Mouse (Mus musculus) adrenal gland, adult 8-10 months (tissue): ENCODE results near the gene Lexm. TPM values are rescaled to one million over a fixed set of nuclear protein-coding genes. Genes with fewer than 3 reads are reported as not detected.
A peak's percentile ranks its signal among the peaks of the same experiment; 100 is the strongest.

ENCODE experiments used
- DNase-seq: peaks from one replicate; pipeline ENCODE4 v3.0.0; 2022
- total RNA-seq, 4 experiments: library from RNA; stranded (reverse); gene quantifications; 2 replicates each; pipeline ENCODE4 v1.2.4; 2022

The Lexm gene
- total RNA-seq, 4 experiments from 2014 or later, result not detected

DNA sequence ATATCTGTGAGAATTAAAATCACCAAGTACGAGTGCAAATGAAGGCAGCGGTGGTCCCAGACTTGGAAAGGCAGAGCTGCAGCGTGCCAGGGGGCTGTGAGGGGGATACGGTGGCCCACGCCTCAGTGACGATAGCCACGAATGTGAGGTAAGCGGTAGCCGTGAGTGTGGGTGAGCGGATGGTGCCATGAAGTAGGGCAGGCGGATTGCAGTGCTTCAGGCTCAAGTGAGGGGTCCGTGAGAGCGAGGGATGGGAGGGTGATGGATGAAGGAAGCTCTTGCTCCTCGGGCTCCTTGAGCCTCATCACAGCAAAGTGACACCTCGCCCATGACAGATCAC is 35.2 kb downstream of the Lexm start:
- DNase-seq, result no peak

DNA sequence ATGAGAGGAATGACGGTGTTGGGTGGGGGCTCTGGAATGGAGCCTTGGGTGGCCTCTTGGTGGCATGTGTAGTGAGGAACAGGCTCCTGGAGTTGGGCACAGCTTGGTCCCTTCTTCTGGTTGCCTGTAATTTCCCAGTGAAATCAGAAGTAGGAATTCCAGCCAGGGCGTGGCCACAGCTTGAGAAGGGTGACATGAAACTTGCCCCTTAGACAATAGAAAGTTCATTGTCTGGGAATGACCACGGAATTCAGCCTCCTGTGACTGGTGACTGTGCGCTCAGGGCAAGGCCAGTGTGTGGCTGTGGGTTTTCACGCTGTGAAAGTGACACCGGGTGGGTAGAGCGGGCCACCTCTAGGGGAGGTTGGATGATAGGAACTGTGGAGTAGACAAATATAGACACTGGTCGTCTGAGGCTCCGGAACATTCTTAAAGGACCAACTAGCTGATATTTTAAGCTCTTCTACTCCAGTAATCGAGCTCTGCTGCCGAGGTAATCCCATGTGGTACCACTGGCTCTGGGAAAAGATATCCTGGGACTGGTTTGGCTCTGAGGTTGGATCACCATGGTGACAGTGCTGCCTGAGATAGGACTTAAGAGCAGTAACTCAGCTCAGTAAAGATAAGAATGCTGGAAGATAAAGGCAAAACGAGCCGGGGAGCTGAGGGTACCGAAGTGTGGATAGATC is 35.7 kb downstream of the Lexm start:
- DNase-seq, result no peak

DNA sequence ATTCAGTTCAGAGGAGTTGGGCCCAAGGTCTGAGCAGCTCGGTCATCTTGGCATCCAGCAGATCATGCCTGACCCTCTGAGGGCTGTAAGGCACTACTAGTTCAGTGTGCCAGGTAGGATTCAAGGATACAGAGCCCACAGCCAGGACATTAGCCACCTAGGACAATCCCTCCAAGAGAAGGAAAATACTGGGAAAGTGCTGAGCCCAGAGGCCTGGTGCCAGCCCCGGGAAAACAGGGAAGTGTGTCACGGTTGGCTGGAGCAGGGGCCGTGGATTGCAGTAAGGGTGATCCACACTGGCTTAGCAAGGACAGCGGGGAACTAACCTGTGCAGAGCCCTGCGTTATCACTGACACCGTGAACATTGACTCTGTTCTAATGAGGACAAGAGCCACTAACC is 39.5 kb downstream of the Lexm start:
- no peak for DNase-seq

DNA sequence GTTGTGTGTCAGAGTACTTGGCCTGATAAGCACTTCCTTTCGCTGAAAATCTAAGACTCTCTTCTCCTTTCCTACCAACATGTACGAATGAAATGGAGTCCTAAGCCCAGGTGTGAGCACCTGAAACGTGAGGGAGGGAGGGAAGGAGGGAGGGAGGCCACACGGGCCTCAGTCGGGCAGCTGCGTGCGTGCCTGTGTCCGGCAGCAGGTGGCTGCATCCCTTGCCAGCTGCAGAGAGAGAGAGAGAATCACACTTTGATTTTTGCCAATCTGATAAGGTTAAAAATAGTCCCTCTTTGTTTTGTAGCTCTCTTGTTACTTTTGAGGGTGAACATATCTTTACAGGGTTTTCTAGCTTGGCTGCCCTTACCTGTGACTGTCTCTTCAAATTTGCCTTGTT is 42.0 kb downstream of the Lexm start:
- no peak for DNase-seq

DNA sequence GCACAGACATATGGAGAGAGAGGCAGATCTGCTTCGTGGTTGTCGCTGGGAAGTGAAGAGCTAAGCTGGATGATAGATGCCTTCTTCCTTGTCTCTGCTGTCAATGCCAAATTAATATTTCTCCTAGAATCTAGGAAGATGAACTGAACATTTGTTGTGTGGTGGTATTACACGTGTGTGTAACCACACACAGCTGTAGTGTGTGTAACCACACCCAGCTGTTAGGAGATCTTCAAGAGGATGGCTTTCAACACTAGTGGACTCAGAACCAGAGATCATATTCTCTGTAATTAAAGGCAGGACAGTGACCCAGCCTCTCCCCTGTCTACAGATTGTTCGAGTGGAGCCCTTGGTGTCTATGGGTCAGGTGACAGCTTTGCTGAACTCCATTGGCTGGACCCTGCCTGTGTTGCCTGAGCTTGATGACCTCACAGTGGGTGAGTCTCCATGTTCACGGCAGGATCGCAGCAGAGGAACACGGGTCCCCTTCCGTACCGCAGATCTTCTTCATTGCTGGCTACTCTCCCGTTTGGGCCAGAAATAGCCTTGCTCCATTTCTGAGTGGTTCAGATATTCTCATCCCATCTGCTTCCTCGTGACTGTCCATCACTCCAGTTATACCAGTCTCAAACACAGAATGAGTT is 45.8 kb downstream of the Lexm start:
- no peak for DNase-seq

DNA sequence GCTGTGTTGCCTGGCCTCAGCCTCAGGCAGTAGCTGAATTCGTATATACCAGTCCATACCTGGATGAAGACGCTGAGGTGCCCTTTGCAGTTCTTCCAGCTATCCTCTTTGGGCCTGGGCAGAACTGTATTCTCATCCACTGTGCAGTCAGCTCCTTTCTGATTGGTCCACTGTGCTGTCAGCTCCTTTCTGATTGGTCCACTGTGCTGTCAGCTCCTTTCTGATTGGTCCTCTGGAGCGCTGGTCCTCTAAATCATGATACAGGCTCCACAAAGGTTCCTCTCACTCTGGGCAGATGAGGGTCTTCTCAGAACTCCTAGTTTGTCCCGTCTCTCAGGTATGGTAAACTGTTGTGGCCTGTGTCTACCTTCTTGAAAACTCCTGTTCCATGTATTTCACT is 47.4 kb downstream of the Lexm start:
- no peak for DNase-seq

DNA sequence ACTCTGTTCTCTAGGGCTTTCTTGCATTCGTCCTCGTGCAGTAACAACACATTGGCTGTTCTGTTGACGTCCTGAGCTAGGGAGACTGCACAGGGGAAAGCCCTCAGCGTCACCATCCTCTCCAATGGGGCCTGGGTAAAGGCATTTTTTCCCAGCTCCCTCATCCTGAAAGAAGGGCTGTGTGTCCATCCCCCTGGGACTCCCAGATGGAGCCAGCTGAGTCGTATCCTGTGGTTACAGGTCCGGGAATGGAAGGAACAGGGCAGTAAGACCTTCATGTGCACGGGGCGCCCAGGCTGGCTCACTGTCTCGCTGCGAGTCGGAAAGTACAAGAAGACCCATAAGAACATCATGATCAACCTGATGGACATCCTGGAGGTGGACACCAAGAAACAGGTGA is 52.9 kb downstream of the Lexm start:
- no peak for DNase-seq

DNA sequence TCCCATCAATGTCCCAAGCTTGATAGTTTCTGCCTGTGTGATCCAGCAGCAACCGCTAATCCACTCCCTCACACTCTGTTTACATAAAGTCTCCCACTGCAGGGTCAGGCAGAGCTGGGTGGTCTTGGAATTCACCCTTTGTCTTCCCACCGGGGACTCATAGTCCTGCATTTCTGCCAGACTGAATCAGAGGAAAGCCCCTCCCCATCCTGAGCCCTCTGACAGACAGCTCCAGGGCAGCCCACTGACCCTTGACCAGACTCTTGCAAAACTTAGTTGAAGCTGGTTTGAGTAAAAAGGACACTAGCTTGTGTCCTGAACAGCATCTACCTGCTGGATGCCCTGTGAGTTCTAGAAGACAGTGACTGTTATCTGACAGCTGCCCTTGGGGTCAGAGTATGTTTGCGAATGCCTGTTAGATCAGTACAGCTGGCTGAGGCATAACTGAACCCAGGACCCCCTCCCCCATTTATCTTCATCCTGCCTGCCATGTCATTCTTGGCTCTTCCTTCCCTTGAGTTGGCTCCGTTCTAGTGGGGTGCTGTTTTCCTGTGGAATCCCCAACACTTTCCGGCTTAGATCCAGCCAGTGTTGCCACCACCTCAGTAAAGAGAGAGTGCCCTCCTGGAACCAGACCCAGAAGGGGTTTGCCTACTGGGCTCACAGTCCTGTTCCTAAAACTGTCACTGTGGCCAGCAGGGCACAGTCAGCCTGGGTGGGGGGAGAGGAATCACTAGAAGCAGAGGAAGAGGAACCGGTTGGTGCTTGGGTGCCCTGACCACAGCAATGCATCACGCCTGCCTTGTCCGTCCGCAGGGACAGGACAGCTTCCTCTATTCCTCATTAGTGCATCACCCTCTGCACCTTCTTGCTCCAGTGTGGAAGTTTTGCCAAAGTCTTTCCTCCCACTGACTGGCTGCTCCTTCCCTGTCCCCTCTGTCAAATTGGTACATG is 53.9 kb downstream of the Lexm start:
- no peak for DNase-seq

DNA sequence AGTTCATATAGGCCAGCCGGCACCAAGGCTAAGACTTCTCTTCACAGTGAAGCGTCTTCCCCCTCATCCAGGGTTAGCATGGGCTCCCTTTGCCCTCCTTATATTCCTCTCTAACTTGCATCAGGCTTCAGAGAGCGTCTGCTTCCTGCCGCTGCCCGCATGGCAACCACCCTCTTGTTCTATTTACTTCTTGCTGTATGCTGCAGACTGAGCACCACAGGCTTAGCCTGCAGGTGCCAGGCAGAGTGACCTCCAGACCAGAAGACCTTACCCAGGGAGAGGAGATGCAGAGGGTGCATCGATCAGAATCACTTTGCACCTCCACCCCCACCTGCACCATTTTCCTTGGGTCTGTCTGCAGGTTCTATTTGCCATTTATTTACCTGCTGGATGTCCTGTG is 55.0 kb downstream of the Lexm start:
- no peak for DNase-seq

DNA sequence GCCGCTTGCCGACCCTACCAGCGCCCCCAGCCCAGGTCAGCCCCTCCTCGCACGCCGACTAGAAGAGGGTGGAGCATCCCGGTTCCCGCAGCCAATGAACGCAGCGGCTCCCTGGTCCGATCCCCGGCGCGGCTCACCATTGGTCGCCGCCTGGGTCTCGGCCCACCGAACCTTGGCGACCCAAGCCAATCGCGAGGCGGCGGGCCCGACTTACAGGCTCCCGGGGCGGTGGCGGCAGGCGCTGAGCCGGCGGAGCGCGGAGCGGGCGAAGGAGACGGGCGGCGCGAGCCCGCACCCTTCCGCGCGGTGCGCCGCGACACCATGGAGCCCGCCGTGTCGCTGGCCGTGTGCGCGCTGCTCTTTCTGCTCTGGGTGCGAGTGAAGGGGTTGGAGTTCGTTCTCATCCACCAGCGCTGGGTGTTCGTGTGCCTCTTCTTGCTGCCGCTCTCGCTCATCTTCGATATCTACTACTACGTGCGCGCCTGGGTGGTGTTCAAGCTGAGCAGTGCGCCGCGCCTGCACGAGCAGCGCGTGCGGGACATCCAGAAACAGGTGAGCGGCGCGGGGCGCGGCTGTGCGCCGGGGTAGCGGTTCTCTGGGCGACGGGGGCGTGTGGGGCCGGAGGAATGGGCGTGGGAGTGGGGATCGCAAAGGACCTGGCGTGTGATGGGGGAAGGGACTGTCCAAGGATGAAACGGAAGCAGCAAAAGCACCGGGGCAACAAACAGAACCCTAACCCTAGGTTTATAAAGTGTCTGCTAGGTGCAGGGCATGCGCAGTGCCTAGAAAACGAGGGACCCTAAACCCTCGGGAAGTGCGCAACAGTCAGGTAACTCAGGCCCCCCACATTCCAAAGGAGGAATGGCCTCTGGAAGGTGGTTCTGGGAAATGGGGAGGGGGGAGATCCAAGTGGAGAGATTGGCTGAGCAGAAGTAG is 55.9 kb downstream of the Lexm start, which contains the start of gene Dhcr24:
Gene Dhcr24 (plus strand): TSS at position 193 of the 936 bp plus-strand sequence.
- DNase-seq, result peak; percentile 91

DNA sequence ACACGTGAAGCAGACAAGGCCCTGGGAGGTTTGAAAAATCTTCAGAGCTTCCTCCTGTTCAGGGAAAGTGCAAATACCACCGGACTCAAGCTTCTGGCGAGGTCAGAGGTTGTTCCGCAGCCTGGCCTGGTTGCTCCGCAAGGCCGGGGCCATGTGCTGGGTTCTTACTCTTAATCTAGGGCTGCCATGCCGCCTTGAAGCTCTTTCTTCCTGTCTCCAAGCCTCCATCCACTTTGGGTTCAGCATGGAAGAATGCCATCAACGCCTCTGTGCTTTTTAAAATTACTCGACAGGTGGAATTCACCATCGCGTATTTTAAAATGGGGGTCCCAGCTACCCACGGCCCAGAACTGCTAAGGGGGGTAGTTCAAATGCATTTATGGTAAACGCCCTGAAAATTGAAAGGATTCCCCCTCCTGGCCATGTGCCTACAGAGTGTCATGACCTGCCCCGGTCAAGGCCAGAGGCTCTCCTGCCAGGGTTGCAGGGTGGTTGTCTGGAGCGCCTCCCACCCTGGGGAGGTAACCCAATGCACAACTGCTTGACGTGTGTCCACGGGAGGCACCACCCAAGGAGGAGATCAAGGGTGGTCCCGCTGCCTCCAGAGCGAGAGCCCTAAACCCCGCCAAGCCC is 56.7 kb downstream of the Lexm start:
- DNase-seq, result no peak

DNA sequence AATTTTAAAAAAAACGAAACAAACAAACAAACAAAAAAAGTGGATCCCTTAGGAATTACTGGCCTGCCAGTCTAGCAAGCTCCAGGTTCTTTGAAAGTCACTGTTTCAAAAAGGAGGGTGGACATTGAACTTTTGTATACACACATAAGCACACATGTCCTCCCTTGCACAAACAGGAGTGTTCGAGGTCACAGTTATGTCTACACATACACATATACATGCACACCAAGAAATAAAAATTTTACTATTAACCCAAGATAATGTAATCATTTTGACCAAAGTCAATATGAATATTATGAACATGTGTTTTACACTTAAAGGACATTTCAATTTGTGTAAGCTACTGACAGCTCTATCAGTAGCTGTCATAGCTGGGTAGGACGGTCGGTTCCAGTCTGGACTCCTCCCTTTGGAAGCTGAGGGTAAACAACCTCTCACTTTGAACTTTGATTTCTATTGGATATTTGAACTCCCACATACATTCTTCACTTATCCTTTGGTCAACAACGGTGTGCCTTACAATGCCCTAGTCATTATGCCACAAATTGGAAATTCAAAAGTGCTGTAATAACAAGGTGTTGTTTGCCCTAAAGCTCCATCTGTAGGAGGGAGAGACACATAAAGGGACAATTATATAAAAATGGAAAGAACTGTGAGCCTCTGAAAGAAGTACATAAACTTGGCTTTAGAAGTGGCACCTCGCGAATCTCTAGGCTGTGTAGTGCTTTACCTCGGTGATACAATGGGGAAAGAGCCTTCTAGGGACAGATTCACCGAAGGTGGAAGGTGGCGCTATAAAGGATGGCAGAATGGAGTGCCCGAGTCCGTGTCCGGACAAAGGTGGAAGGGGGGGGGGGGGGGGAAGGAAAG is 57.5 kb downstream of the Lexm start:
- DNase-seq, result no peak

DNA sequence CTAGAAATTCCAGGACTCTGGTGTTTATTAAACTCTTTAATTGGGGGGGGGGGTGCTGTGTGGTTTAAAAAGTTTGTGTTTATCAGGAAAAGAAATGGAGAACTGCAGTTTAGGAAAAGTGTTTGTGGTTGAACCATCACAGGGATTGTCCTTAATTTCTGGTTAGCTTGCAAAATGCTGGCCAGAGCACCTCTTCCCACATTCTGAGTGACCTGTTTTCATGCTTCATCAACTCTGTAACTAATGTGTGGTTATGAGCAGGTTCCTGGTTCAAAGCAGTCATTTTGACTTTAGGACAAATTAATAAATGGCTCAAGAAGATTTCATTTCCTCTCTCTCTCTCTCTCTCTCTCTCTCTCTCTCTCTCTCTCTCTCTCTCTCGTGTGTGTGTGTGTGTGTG is 59.1 kb downstream of the Lexm start:
- DNase-seq, result no peak

DNA sequence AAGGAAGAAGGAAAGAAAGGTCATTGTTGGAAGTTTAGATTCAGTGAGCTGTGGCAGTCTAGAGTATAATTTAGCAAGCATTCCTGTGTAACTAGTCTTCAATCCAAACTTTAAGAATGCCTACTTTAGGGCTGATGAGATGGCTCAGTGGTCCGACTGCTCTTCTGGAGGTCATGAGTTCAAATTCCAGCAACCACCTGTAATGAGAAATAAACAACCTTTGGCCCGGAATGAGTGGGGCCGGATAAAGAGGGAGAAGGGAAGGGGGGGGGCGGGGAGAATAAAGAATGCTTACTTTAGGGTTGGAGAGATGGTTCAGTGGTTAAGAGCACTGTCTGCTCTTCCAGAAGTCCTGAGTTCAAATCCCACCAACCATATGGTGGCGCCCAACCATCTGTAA is 59.8 kb downstream of the Lexm start:
- no peak for DNase-seq

DNA sequence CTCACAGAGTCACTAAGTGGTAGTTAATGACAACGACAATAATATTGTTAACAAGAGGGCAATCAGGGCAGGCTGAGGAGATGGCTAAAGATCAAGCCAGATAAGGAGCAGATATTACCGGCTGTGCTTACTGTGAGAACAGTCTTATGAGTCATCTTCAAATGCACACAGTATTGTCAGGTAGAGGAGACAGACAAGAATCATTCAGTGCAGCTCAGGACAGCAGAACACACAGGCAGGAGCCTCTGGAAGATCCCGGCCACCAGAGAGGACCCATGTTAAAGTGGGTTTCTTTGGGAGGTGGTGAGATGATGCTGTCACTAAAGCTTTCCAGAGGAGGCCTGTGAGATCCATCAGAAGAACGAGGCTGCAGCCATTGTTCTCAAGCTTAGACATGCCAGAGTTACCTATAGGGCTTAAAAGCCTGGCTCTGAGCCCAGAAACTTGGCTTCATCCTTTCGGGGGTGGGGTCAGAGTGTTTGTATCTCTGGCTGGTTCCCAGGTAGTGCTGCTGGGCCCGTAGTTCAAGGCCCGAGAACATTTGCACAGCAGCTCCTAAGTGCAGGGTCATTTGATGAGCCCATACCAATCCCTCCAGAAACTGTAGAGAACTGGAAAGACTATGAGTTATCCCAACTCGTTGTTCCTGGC is 66.4 kb downstream of the Lexm start:
- no peak for DNase-seq

DNA sequence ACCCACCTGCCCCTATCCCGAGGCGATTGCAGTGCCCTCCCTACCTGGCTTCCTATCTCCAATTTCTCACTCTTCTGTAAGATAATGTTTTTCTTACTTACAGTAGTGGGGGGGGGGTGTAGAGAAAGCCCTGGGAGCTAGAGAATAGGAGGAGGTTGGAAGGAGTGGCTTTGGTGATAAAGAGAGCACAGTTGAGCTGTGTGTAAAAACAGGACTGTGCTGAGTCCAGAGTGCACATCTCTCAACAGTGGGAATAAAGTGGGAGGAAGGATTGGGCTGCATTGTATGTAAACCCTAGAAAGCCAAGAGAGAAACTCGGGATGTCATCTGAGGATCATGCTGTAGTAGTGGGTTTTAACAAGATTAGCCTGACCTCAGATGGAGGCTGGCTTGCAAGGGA is 68.9 kb downstream of the Lexm start:
- no peak for DNase-seq

DNA sequence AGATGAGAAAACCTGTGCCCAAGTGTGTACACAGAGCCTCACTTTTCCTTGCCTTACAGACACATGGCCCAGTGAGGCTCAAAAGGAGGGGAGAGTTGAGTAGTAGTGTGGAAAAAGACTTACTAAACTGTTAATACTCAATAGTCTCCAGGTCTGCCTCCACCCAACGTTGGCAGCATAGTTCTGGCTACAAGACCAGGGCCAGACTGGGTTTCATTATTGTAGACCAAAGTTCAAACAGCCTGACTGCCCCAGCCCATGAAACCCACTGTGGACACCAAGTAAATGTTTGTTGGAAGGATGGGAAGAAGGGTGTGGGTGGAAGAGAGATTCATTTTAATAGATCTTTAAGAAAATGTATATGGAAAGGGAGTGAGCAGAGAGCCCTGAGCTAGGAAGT is 70.1 kb downstream of the Lexm start:
- DNase-seq, result no peak

DNA sequence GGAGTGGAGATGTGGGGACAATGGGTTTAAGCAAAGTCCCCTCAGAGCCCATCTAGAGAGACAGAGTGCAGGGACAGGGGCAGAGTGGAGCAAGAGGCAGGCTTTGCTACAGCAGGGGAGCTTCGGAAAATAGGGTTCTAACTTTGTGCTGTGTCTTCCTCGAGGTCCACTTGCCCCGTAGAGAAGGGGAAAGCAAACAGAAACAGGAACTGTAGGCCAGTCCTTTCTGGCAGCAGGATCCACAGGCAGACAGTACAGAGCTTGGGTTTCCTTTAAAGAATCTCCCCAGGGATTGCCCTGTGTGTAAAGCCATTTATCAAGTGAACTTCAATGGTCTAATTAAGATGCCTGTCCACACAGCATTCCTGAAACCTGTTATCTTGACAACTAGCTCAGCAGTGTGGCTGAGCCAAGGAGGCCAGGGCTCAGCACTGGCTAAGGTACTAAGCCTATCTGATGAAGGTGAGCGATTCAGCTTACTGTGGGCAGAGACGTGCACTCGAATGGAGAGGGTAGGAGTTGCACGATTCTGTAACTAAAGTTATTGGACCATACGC is 71.1 kb downstream of the Lexm start:
- no peak for DNase-seq

DNA sequence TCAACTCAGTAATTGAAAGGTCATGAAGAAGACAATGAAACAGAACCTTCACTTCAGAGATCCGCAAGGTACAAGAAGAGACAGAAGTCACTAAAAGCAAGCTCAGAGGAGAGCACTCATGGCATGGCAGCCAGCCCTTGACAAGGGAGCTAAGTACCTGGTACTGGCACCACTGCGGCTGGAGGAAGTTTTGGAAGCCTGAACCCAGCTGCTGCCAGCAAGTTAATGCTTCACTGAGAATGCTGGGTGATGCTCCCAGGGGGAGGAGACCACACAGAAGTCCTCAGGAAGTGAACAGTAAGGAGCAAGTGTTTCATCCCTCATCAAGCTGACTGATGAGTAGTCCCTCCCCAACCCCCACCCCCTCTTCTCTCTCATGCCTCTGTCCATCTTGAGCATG is 74.8 kb downstream of the Lexm start:
- no peak for DNase-seq

DNA sequence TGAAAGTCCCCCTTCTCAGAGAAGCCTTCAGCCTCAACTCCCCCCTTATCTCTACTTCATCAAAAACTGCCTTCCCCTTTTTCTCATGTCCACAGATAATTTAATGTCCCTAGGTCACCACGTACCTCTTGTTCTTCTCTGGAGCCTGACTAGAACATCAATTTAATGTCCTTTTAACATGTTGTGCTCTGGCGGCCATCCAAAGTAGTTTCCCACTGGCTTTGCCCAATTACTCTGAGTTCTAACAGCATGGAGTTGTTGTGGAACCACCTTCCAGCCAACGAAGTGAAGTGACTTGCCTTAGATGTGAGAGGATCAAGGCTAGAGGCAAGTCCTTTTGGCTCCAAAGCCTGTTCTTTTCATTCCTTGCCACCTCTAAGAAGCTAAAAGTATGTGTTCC is 75.5 kb downstream of the Lexm start:
- no peak for DNase-seq
